Mouse (Mus musculus): ENCODE measurements around the gene Shisal2a. TPM values are rescaled to one million over a fixed set of nuclear protein-coding genes. Genes with fewer than 3 reads are reported as not detected.

Gene Shisal2a
- polyA plus RNA-seq (2015; fragmentation: Nextera tagmentation; extraction: Ambion mirVana), result 0.55 and 1.2 TPM in 2 replicates

GRCm38 (mm10) chr4:108383183-108383714 is at the start of gene Shisal2a:
TSS of gene Shisal2a (minus strand) at chr4:108383349.
- WGBS, result 2% methylated on average over 55 of the region's 55 CpGs
- H3K27ac ChIP-seq (ENCODE audit: low read length), result no peak within 1 kb of the TSS
- H3K4me2 ChIP-seq (ENCODE audit: low read depth, low read length), result peak within 1 kb of the TSS; percentile 87
- no peaks in the 10 kb centered on the region for H3K36me3 ChIP-seq (ENCODE audit: control insufficient read depth, insufficient read depth, low read length)
- H3K4me3 ChIP-seq (ENCODE audit: low read length), result peak within 1 kb of the TSS; percentile 52
- no peaks in the 10 kb centered on the region for H3K9me3 ChIP-seq (ENCODE audit: control insufficient read depth, low read length)
- peaks cover 4% of the 10 kb centered on the region; the same call in 1 of the 2 replicates for H3K4me1 ChIP-seq (replicated peaks; ENCODE audit: control insufficient read depth, insufficient read depth, low read length)
- H3K27me3 ChIP-seq (ENCODE audit: control insufficient read depth, insufficient read depth, low read depth, low read length), result peaks cover 25% of the 10 kb centered on the region
- H3K9ac ChIP-seq (ENCODE audit: low read length), result peak within 1 kb of the TSS; percentile 66
- ATAC-seq (ENCODE audit: low read depth), result no peak

GRCm38 (mm10) chr4:108431561-108431936 is 48.4 kb upstream of the Shisal2a start:
- H3K36me3 ChIP-seq (ENCODE audit: control insufficient read depth, insufficient read depth, low read length), result no peaks in the 10 kb centered on the region
- H3K4me2 ChIP-seq (ENCODE audit: low read depth, low read length), result no peak overlapping the region
- H3K4me3 ChIP-seq (ENCODE audit: low read length), result no peak overlapping the region
- 28% methylated on average over 2 of the region's 2 CpGs for WGBS
- H3K9ac ChIP-seq (ENCODE audit: low read length), result no peak overlapping the region
- ATAC-seq (ENCODE audit: low read depth), result no peak
- H3K4me1 ChIP-seq (replicated peaks; ENCODE audit: control insufficient read depth, insufficient read depth, low read length), result peaks cover 10% of the 10 kb centered on the region
- H3K27ac ChIP-seq (ENCODE audit: low read length), result no peak overlapping the region
- no peaks in the 10 kb centered on the region for H3K27me3 ChIP-seq (ENCODE audit: control insufficient read depth, insufficient read depth, low read depth, low read length)
- H3K9me3 ChIP-seq (ENCODE audit: control insufficient read depth, low read length), result no peaks in the 10 kb centered on the region

- H3K9me3 ChIP-seq (ENCODE audit: control insufficient read depth, low read length), result no peaks in the 10 kb centered on the region
- H3K27ac ChIP-seq (ENCODE audit: low read length), result no peak overlapping the region
- no peaks in the 10 kb centered on the region for H3K27me3 ChIP-seq (ENCODE audit: control insufficient read depth, insufficient read depth, low read depth, low read length)
- no peak for ATAC-seq (ENCODE audit: low read depth)
- no peak overlapping the region for H3K4me3 ChIP-seq (ENCODE audit: low read length)
- WGBS, result 37% methylated on average over 4 of the region's 4 CpGs
- H3K9ac ChIP-seq (ENCODE audit: low read length), result no peak overlapping the region
- no peaks in the 10 kb centered on the region for H3K36me3 ChIP-seq (ENCODE audit: control insufficient read depth, insufficient read depth, low read length)
- peaks cover 10% of the 10 kb centered on the region for H3K4me1 ChIP-seq (replicated peaks; ENCODE audit: control insufficient read depth, insufficient read depth, low read length)
- no peak overlapping the region for H3K4me2 ChIP-seq (ENCODE audit: low read depth, low read length)
Observed at GRCm38 (mm10) chr4:108430656-108431560, 47.8 kb upstream of the Shisal2a start.

- Histone ChIP-seq H3K4me3 (ENCODE audit: low read length) (no peak overlapping the region), H3K27ac (ENCODE audit: low read length) (peak overlapping the region; percentile 45; the same call in 1 of the 2 replicates), H3K27me3 (ENCODE audit: control insufficient read depth, insufficient read depth, low read depth, low read length) (no peaks in the 10 kb centered on the region), H3K4me1 (replicated peaks; ENCODE audit: control insufficient read depth, insufficient read depth, low read length) (peaks cover 8% of the 10 kb centered on the region), H3K4me2 (ENCODE audit: low read depth, low read length) (no peak overlapping the region), H3K9me3 (ENCODE audit: control insufficient read depth, low read length) (no peaks in the 10 kb centered on the region), H3K9ac (ENCODE audit: low read length) (no peak overlapping the region), H3K36me3 (ENCODE audit: control insufficient read depth, insufficient read depth, low read length) (no peaks in the 10 kb centered on the region)
- ATAC-seq (ENCODE audit: low read depth), result no peak
- WGBS, result 57% methylated on average over 6 of the region's 6 CpGs
Observed at GRCm38 (mm10) chr4:108428341-108428721, 45.2 kb upstream of the Shisal2a start.

GRCm38 (mm10) chr4:108427719-108428340 is 44.7 kb upstream of the Shisal2a start:
- no peaks in the 10 kb centered on the region for H3K36me3 ChIP-seq (ENCODE audit: control insufficient read depth, insufficient read depth, low read length)
- H3K9ac ChIP-seq (ENCODE audit: low read length), result no peak overlapping the region
- 27% methylated on average over 11 of the region's 11 CpGs for WGBS
- no peaks in the 10 kb centered on the region for H3K27me3 ChIP-seq (ENCODE audit: control insufficient read depth, insufficient read depth, low read depth, low read length)
- H3K27ac ChIP-seq (ENCODE audit: low read length), result peak overlapping the region; percentile 45; the same call in 1 of the 2 replicates
- peak; percentile 93 for ATAC-seq (ENCODE audit: low read depth)
- peaks cover 6% of the 10 kb centered on the region for H3K4me1 ChIP-seq (replicated peaks; ENCODE audit: control insufficient read depth, insufficient read depth, low read length)
- H3K9me3 ChIP-seq (ENCODE audit: control insufficient read depth, low read length), result no peaks in the 10 kb centered on the region
- H3K4me2 ChIP-seq (ENCODE audit: low read depth, low read length), result no peak overlapping the region
- no peak overlapping the region for H3K4me3 ChIP-seq (ENCODE audit: low read length)

- 41% methylated on average over 2 of the region's 2 CpGs for WGBS
- Histone ChIP-seq H3K4me2 (ENCODE audit: low read depth, low read length) (no peak overlapping the region), H3K4me1 (replicated peaks; ENCODE audit: control insufficient read depth, insufficient read depth, low read length) (no peaks in the 10 kb centered on the region), H3K9ac (ENCODE audit: low read length) (no peak overlapping the region), H3K4me3 (ENCODE audit: low read length) (no peak overlapping the region), H3K27ac (ENCODE audit: low read length) (no peak overlapping the region), H3K9me3 (ENCODE audit: control insufficient read depth, low read length) (no peaks in the 10 kb centered on the region), H3K27me3 (ENCODE audit: control insufficient read depth, insufficient read depth, low read depth, low read length) (no peaks in the 10 kb centered on the region), H3K36me3 (ENCODE audit: control insufficient read depth, insufficient read depth, low read length) (no peaks in the 10 kb centered on the region)
- ATAC-seq (ENCODE audit: low read depth), result no peak
Observed at GRCm38 (mm10) chr4:108424587-108424986, 41.4 kb upstream of the Shisal2a start.

GRCm38 (mm10) chr4:108407621-108408020 is 24.5 kb upstream of the Shisal2a start:
- H3K27ac ChIP-seq (ENCODE audit: low read length), result no peak overlapping the region
- no peak for ATAC-seq (ENCODE audit: low read depth)
- no peak overlapping the region for H3K4me3 ChIP-seq (ENCODE audit: low read length)
- peak overlapping the region; percentile 18; the same call in 1 of the 2 replicates for H3K4me2 ChIP-seq (ENCODE audit: low read depth, low read length)
- 42% methylated on average over 8 of the region's 8 CpGs for WGBS
- peaks cover 11% of the 10 kb centered on the region for H3K4me1 ChIP-seq (replicated peaks; ENCODE audit: control insufficient read depth, insufficient read depth, low read length)
- no peaks in the 10 kb centered on the region for H3K9me3 ChIP-seq (ENCODE audit: control insufficient read depth, low read length)
- H3K36me3 ChIP-seq (ENCODE audit: control insufficient read depth, insufficient read depth, low read length), result 0 out of 2 replicates have a peak, but pooled peaks cover 3% of the 10 kb centered on the region
- H3K9ac ChIP-seq (ENCODE audit: low read length), result no peak overlapping the region
- H3K27me3 ChIP-seq (ENCODE audit: control insufficient read depth, insufficient read depth, low read depth, low read length), result no peaks in the 10 kb centered on the region

- 0 out of 2 replicates have a peak, but pooled peaks cover 3% of the 10 kb centered on the region for H3K36me3 ChIP-seq (ENCODE audit: control insufficient read depth, insufficient read depth, low read length)
- peaks cover 11% of the 10 kb centered on the region for H3K4me1 ChIP-seq (replicated peaks; ENCODE audit: control insufficient read depth, insufficient read depth, low read length)
- no peaks in the 10 kb centered on the region for H3K27me3 ChIP-seq (ENCODE audit: control insufficient read depth, insufficient read depth, low read depth, low read length)
- H3K27ac ChIP-seq (ENCODE audit: low read length), result peak within 1 kb of the TSS; percentile 72
- WGBS, result 10% methylated on average over 15 of the region's 15 CpGs
- peak within 1 kb of the TSS; percentile 65 for H3K4me2 ChIP-seq (ENCODE audit: low read depth, low read length)
- peak within 1 kb of the TSS; percentile 56 for H3K4me3 ChIP-seq (ENCODE audit: low read length)
- no peaks in the 10 kb centered on the region for H3K9me3 ChIP-seq (ENCODE audit: control insufficient read depth, low read length)
- H3K9ac ChIP-seq (ENCODE audit: low read length), result peak within 1 kb of the TSS; percentile 81
- ATAC-seq (ENCODE audit: low read depth), result peak; percentile 18
Observed at GRCm38 (mm10) chr4:108406861-108407401, 23.8 kb upstream of the Shisal2a start, which contains the start of gene Gpx7. TSS of gene Gpx7 (minus strand) at chr4:108406961.
